Mouse (Mus musculus) lung, postnatal 0 days (tissue): Measurements from ENCODE around the gene Kmt2b. TPM values are rescaled to one million over a fixed set of nuclear protein-coding genes. Genes with fewer than 3 reads are reported as not detected.

Experiments
- ATAC-seq: fragments of 200-750 bp; cut with Nextera tagmentation; 2 replicates; pipeline ENCODE4 v1.8.0; 2017; ENCODE audit warnings: moderate library complexity
- DNase-seq: peaks from one replicate; pipeline ENCODE4 v3.0.0-alpha.2; 2016; ENCODE audit warnings: low spot score
- H3K27ac ChIP-seq: fragments of 300-500 bp; sonication (generic); 2 replicates; pipeline ENCODE4 v1.5.1; 2014; ENCODE audit warnings: antibody characterized with exemption, mild to moderate bottlenecking, low read length, mixed read lengths
- H3K27me3 ChIP-seq: fragments of 300-500 bp; sonication (generic); replicated peaks from 2 replicates; pipeline ENCODE4 v1.6.1; 2014; ENCODE audit warnings: low read length, mixed read lengths; ENCODE audit not compliant: insufficient read depth
- H3K36me3 ChIP-seq: fragments of 300-500 bp; sonication (generic); 2 replicates; pipeline ENCODE4 v1.6.1; 2014; ENCODE audit warnings: low read length, mixed read lengths; ENCODE audit not compliant: insufficient read depth
- H3K4me1 ChIP-seq: fragments of 300-500 bp; sonication (generic); 2 replicates; pipeline ENCODE4 v1.6.1; 2014; ENCODE audit warnings: antibody characterized with exemption, low read depth, low read length, mixed read lengths; ENCODE audit not compliant: insufficient read depth
- H3K4me2 ChIP-seq: fragments of 300-500 bp; sonication (generic); replicated peaks from 2 replicates; pipeline ENCODE4 v1.6.1; 2014; ENCODE audit warnings: low read depth, mild to moderate bottlenecking, low read length, moderate library complexity, mixed read lengths
- H3K4me3 ChIP-seq: fragments of 300-500 bp; sonication (generic); 2 replicates; pipeline ENCODE4 v1.5.1; 2014; ENCODE audit warnings: low read depth, low read length
- H3K9ac ChIP-seq: fragments of 300-500 bp; sonication (generic); replicated peaks from 2 replicates; pipeline ENCODE4 v1.6.1; 2014; ENCODE audit warnings: low read depth, mild to moderate bottlenecking
- H3K9me3 ChIP-seq: fragments of 300-500 bp; sonication (generic); 2 replicates; pipeline ENCODE4 v1.6.1; 2016; ENCODE audit warnings: low read length, mixed read lengths
- CTCF ChIP-seq: IDR thresholded peaks from 2 replicates; pipeline ENCODE4 v1.5.1; 2016; ENCODE audit warnings: antibody characterized with exemption, mild to moderate bottlenecking
- EP300 ChIP-seq: IDR thresholded peaks from 2 replicates; pipeline ENCODE4 v1.6.1; 2016; ENCODE audit warnings: antibody characterized with exemption, mild to moderate bottlenecking, control low read depth
- WGBS: fragments of 180-500 bp; shearing (Covaris S2); extraction: QIAGEN DNeasy Blood & Tissue Kit; methylation state at CpG from one replicate; pipeline ENCODE4 v1.1.7; 2014; 5-methylcytosine and 5-hydroxymethylcytosine counted together
- polyA plus RNA-seq: library from polyadenylated mRNA; unstranded; fragments of >200 nt; fragmentation: Nextera tagmentation; extraction: Ambion mirVana; gene quantifications from 2 replicates; pipeline ENCODE4 v1.2.1, GENCODE M21; 2015

The Kmt2b gene
- polyA plus RNA-seq: 6.8 and 6.9 TPM in 2 replicates

DNA sequence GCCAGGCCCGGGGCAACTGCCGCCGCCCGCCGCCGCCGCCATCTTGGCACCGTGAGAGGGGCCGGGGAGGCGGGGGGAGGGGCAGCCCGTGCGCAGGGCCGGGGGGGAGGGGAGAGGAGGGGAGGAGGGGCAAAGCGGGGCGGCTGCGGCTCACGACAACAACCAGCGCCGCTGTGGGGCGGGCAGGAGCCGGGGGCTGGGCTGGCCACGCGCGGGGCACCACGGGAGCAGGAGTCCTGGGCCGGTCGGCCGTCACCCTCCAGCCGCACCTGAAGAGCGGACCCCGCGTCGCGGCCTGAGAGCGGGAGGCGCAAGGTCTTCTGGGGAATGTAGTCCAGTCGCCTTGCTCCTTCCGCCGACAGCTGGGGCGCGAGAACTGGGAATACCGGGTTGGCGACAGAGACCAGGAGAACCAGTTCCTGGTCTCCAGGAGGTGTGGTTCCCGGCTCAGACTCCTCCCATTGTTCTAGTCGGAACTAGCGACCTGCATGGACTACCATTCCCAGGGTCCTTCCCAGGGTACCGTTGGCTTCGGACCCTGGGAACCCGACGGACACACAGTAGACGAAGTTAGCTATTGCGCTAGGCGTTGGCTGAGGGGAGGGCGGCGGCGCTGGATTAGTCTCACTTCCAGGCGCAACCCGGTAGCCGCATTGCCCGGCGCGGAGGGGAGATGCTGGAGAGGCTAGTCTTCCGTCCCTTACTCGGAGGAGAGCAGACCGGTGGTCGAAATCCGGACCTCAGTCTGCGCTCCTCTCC is at the start of gene Kmt2b:
TSS of gene Kmt2b (minus strand) at position 51 of the 759 bp plus-strand sequence.
- H3K36me3 ChIP-seq: 0 out of 2 replicates have a peak, but pooled peaks cover 10% of the 10 kb centered on the region
- no peaks in the 10 kb centered on the region for H3K9me3 ChIP-seq
- H3K4me3 ChIP-seq: peak within 1 kb of the TSS; percentile 95
- H3K4me2 ChIP-seq: peak within 1 kb of the TSS; percentile 73
- H3K27ac ChIP-seq: peak within 1 kb of the TSS; percentile 94
- no peak for TF ChIP-seq EP300
- TF ChIP-seq CTCF: no peak; the same call in 1 of the 2 replicates
- peak; percentile 96 for ATAC-seq
- DNase-seq: peak; percentile 99
- H3K9ac ChIP-seq: peak within 1 kb of the TSS; percentile 97
- no peaks in the 10 kb centered on the region for H3K27me3 ChIP-seq
- under 1% methylated on average over 43 of the region's 68 CpGs for WGBS
- H3K4me1 ChIP-seq: peaks cover 4% of the 10 kb centered on the region

DNA sequence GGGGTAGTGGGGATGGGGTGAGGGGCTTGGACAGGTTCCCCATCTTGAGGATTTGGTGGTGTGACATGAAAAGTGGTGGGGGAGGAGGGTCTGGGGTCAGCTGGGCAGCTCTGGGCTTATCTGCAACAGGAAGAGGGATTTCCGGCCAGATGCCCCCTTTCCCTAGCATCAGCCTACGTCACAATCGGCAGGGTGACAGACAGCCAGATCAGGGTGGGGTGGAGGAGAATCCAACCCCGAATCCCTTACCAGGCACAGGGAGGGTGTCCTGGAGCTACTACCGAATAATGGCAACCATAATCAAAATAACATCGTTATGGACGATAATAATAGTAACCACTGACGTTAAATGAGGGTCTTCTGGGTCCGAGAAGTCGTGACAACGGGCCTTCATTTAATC is 47.9 kb upstream of the Kmt2b start:
- no peaks in the 10 kb centered on the region for H3K9me3 ChIP-seq
- peaks cover 6% of the 10 kb centered on the region for H3K36me3 ChIP-seq
- no peak overlapping the region for H3K4me2 ChIP-seq
- H3K27ac ChIP-seq: no peak overlapping the region
- H3K27me3 ChIP-seq: peaks cover 25% of the 10 kb centered on the region
- no peak for DNase-seq
- TF ChIP-seq CTCF (no peak), EP300 (no peak)
- H3K4me1 ChIP-seq: no peaks in the 10 kb centered on the region
- H3K4me3 ChIP-seq: no peak overlapping the region
- WGBS: 19% methylated on average over 11 of the region's 11 CpGs
- H3K9ac ChIP-seq: no peak overlapping the region
- no peak for ATAC-seq

DNA sequence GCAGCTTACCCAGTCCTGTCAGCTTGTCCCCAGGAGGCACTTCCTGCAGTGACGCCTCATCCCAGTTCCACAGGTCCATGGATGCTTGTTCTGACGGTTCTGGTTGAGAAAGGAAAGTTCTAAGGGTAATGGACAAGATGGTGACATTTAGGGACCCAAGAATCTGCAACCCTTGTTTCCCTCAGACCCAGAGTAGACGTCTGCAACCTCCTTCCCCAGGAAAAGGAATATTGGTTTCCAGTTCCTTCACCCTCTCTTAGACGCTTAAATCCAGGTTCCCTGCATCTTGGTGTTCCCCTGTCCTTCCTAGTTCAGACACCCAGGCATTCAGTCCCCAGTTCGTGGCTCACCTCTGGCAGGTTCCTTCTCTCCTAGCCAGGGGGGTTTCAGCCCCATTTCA is 47.2 kb upstream of the Kmt2b start, which contains the start of gene Etv2:
TSS of gene Etv2 (minus strand) at position 101 of the 400 bp plus-strand sequence.
- Histone ChIP-seq H3K4me2 (0 out of 2 replicates have a peak within 1 kb of the TSS, but pooled peaks have one; percentile 17), H3K27ac (no peak within 1 kb of the TSS), H3K27me3 (peaks cover 25% of the 10 kb centered on the region), H3K4me1 (no peaks in the 10 kb centered on the region), H3K9me3 (no peaks in the 10 kb centered on the region), H3K4me3 (no peak within 1 kb of the TSS; the same call in 1 of the 2 replicates), H3K9ac (no peak within 1 kb of the TSS), H3K36me3 (no peaks in the 10 kb centered on the region; the same call in 1 of the 2 replicates)
- TF ChIP-seq EP300: no peak
- no peak for TF ChIP-seq CTCF
- ATAC-seq (no peak), DNase-seq (no peak)
- 7% methylated on average over 5 of the region's 5 CpGs for WGBS

DNA sequence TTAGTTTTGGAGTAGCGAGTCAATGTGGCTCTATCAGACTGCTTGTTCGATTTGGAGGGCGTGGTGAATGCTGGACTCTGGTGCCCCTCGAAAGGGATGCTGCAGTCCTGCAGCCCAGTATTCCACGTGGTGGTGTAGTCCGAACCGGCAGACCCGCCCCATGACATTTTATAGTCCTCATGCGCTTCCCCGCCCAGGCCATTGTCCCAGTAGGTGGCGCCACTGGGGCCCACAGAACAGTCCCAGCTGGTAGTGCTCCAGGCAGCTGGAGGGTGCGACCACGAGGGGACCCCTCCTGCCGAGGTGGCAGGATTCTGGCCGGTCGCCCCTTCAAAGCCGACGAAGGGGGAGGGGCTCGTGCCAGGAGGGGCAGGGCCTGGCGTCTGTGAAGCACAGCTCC is 46.1 kb upstream of the Kmt2b start:
- no peak overlapping the region for H3K9ac ChIP-seq
- no peaks in the 10 kb centered on the region for H3K9me3 ChIP-seq
- peak; percentile 75 for TF ChIP-seq CTCF
- no peak for TF ChIP-seq EP300
- peak; percentile 82 for ATAC-seq
- under 1% methylated on average over 20 of the region's 20 CpGs for WGBS
- H3K4me2 ChIP-seq: 0 out of 2 replicates have a peak overlapping the region, but pooled peaks have one; percentile 17
- H3K4me1 ChIP-seq: no peaks in the 10 kb centered on the region
- no peak overlapping the region for H3K4me3 ChIP-seq
- H3K36me3 ChIP-seq: no peaks in the 10 kb centered on the region
- peaks cover 25% of the 10 kb centered on the region for H3K27me3 ChIP-seq
- DNase-seq: peak; percentile 54
- no peak overlapping the region for H3K27ac ChIP-seq

DNA sequence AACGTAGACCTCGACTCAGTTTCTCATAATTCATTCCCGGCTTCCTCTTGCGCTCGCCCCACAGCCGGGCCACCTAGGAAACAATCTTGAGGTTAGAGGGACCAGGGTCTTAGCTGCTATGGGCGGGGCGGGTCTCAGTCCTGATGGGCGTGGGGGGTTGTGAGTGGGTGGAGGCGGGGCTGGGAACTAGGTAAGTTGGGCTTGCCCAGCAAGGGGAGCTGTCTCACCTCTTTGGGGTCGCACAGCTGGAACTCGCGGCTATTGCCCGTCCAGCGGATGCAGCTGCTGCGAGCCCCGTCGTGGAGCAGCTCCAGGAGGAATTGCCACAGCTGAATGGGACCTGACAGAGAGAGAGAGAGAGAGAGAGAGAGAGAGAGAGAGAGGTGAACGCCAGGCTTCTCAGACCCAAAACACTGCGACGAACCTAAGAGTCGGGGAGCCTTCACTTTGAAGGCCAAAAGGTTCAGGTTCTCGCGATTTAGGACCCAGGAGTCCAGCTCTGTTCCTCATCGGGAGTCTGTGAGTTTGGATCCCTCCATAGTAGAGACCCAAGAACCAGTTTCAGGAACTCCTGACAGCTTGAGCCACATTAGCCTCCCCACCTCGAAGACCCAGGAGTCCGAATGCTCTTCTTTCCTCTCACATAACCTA is 45.4 kb upstream of the Kmt2b start:
- no peak overlapping the region for H3K9ac ChIP-seq
- 4% methylated on average over 27 of the region's 27 CpGs for WGBS
- no peak for TF ChIP-seq EP300
- TF ChIP-seq CTCF: no peak

DNA sequence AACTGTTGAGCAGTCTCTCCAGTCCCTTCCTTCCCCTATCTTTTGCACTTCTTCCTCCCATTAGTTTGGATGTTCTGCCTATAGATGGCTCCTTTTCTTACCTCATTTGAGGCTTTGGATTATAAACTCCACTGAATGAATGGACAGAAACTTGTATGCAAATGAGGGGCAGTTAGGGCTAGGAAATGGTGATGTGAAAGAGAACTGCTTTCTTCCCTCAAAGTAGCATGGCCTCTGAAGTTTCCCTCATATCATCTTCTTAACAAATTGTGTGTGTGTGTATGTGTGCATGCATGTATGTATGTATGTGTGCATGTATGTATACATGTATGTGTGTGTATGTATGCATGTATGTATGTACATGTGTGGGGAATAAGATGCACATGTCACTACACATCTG is 40.5 kb upstream of the Kmt2b start:
- H3K4me1 ChIP-seq: no peaks in the 10 kb centered on the region
- H3K9ac ChIP-seq: no peak overlapping the region
- ATAC-seq: no peak
- no peak overlapping the region for H3K4me3 ChIP-seq
- no peak overlapping the region for H3K4me2 ChIP-seq
- no peak for TF ChIP-seq EP300
- TF ChIP-seq CTCF: no peak
- H3K9me3 ChIP-seq: no peaks in the 10 kb centered on the region
- no peak overlapping the region for H3K27ac ChIP-seq
- DNase-seq: no peak
- no peaks in the 10 kb centered on the region for H3K36me3 ChIP-seq
- H3K27me3 ChIP-seq: peaks cover 12% of the 10 kb centered on the region

More for the DNA sequence above, 45.4 kb upstream of the Kmt2b start:
- no peaks in the 10 kb centered on the region for H3K36me3 ChIP-seq
- H3K27ac ChIP-seq: no peak overlapping the region
- ATAC-seq (no peak), DNase-seq (no peak)
- H3K9me3 ChIP-seq: no peaks in the 10 kb centered on the region
- no peak overlapping the region for H3K4me2 ChIP-seq
- H3K27me3 ChIP-seq: peaks cover 25% of the 10 kb centered on the region
- H3K4me3 ChIP-seq: no peak overlapping the region
- no peaks in the 10 kb centered on the region for H3K4me1 ChIP-seq
